Mouse (Mus musculus): ENCODE data around the gene Sympk.

GRCm38 (mm10) chr7:19083701-19084100 is 59.5 kb downstream of the Sympk start, which contains the start of gene Dmpk:
- no peak for TF ChIP-seq CTCF (IDR thresholded peaks at IDR 0.05; ENCODE audit: insufficient read depth, low read length)
- TF ChIP-seq POLR2A (IDR thresholded peaks at IDR 0.05; ENCODE audit: borderline replicate concordance, extremely low read depth, low read depth, low read length): 0 out of 2 replicates have a peak, but pooled peaks have one; percentile 24

Measured in lung, adult 2 months (tissue).